Mouse (Mus musculus): ENCODE data around the gene Ldlr. TPM values are rescaled to one million over a fixed set of nuclear protein-coding genes. Genes with fewer than 3 reads are reported as not detected.
"Not testable (repeated sequence)": the region's sequence is repeated elsewhere in the genome, so short reads cannot be mapped to it uniquely, and the experiment has no call there.

The Ldlr gene
- polyA plus RNA-seq, 1 experiment from 2014 or later = 32.1 TPM

DNA sequence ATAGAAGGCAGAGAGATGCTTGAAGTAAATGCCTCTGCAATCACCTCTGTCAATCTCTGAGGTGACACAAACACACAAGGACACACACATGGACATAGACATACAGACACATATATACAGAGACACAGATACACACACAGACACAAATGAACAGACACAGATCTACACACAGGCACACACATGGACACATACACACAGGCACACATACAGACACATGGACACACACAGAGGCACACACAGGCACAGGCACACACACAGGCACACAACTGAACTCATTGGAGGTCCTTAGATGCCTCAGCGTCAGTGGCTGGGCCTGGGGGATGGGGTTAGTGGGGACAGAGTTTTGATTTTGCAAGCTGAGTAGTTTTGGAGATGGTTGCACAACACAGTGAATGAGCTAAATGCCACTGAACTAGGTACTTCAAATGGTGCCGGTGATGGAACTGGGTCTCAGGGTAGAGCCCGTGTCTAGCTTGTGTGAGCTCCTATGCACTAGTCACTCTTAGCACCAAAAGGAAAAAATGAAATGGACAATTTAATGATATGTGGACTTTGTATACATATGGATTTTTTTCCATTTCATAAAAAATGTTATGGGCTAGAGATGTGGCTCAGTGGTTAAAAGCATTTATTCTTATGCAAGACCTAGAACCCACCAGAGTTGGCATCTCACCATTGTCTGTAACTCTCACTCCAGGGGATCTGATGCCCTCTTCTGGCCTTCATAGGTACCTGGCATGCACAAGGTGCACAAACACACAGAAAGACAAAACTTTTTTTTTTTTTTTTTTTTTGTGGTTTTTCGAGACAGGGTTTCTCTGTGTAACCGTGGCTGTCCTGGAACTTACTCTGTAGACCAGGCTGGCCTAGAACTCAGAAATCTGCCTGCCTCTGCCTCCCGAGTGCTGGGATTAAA, 41.1 kb downstream of the Ldlr start:
- no peak for ATAC-seq (ENCODE audit: low FRiP score)
- Histone ChIP-seq H3K4me1 (peaks cover 23% of the 10 kb centered on the region), H3K9ac (no peak overlapping the region), H3K36me3 (no peaks in the 10 kb centered on the region), H3K27ac (no peak overlapping the region), H3K4me2 (replicated peaks) (no peak overlapping the region), H3K9me3 (replicated peaks) (no peaks in the 10 kb centered on the region), H3K4me3 (no peak overlapping the region), H3K27me3 (no peaks in the 10 kb centered on the region)
- WGBS = 95% methylated on average over 6 of the region's 6 CpGs

DNA sequence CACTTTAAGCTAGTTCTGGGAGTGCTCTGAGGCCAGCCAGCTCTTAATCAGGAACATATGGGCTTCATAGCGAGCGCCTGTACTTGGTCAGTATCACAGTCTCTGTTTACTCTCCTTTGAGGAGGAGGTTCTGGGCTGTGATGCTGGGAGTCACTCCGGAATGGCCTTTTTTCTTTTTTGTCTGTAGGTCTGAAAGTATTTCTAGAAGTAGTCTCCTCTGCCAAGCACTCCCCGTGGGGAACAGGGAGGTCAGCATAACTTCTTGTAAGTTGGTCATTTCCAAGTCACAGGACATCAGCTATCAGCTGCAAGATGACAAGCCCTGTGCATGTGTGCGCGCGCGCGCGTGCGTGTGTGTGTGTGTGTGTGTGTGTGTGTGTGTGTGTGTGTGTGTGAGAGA, 44.6 kb downstream of the Ldlr start:
- Histone ChIP-seq H3K4me2 (replicated peaks) (0 out of 2 replicates have a peak overlapping the region, but pooled peaks have one; percentile 8), H3K9me3 (replicated peaks) (no peaks in the 10 kb centered on the region), H3K4me1 (peaks cover 20% of the 10 kb centered on the region), H3K27ac (peak overlapping the region; percentile 66; the same call in 1 of the 2 replicates), H3K36me3 (no peaks in the 10 kb centered on the region), H3K4me3 (no peak overlapping the region), H3K9ac (no peak overlapping the region), H3K27me3 (no peaks in the 10 kb centered on the region)
- no peak for ATAC-seq (ENCODE audit: low FRiP score)
- 65% methylated on average over 11 of the region's 11 CpGs for WGBS

DNA sequence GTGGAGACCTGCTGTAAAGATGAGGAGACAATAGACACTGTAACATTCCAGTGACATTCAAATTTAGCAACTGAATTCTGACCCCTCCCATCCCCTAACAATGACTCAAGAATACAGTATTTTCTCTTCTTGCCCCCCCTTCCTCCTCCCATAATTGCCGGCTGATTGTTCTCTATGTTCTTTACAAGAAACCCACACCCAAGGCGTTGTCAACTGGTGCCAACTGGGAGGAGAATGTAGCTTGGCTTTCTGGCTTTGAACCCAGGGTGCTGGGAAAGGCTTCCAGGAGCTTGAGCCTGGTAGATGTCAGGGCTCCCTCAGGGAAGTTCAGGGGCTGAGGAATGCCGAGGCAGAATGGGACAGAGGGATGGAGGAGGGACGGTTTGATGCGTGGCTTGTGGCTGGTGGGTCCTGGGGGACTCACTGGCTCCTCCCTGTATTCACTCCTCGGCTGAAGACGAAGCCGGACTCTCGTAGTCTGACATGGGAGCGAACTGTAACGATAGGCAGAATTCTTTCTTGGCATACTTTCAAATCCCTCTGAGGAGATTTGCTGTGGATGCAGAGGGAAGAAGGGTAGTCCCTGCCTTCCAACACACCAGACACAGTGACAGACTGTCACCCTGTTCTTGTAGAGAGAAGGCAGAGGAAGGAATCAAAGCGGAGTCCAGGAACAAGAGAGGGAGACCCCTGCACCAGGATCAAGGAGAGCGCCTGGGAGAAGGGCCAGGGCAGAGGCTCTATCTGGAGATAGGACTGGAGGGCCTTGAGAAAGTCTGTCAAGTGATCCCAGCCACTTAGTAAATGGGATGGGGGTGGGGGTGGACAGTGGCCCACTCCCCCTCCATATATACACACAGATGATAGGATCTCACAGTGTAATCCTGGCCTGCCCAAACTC, 45.5 kb downstream of the Ldlr start:
- Histone ChIP-seq H3K36me3 (no peaks in the 10 kb centered on the region), H3K27me3 (no peaks in the 10 kb centered on the region), H3K9ac (no peak overlapping the region), H3K9me3 (replicated peaks) (no peaks in the 10 kb centered on the region), H3K4me2 (replicated peaks) (0 out of 2 replicates have a peak overlapping the region, but pooled peaks have one; percentile 8), H3K4me1 (peaks cover 20% of the 10 kb centered on the region), H3K4me3 (no peak overlapping the region), H3K27ac (peak overlapping the region; percentile 66; the same call in 1 of the 2 replicates)
- ATAC-seq (ENCODE audit: low FRiP score) = no peak
- 32% methylated on average over 13 of the region's 13 CpGs for WGBS

DNA sequence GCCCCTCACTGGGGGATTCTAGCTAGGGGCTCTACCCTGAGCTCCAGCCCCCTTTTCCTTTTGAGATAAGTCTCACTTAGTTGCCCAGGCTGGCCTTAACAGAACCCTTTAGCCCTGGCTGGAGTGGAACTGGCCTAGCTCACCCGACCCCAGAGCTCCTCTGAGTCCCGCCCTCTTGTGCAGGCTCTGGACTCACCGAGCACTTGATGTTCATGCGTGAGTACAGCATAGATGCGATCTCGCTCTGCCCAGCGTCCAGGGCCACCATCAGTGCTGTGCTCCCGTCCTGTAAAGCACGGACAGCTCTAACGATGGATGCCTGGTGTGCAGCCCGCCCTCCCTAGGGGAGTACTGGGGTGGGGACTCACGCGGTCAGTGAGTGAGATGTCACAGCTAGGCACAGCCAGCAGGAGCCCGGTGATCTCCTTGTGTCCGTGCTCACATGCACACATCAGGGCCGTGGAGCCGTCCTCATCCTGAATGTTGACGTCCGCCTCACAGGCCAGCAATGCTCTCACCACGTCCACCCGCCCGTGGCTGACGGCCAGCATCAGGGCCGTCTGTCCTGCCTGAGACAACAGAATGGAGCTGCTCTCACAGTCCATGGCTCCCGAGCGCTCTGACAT, 46.4 kb downstream of the Ldlr start:
- no peak overlapping the region for H3K9ac ChIP-seq
- H3K27ac ChIP-seq = no peak overlapping the region
- ATAC-seq (ENCODE audit: low FRiP score) = no peak
- 70% methylated on average over 26 of the region's 26 CpGs for WGBS
- no peak overlapping the region for H3K4me3 ChIP-seq
- H3K4me1 ChIP-seq = peaks cover 20% of the 10 kb centered on the region
- H3K36me3 ChIP-seq = no peaks in the 10 kb centered on the region
- H3K9me3 ChIP-seq (replicated peaks) = no peaks in the 10 kb centered on the region
- no peaks in the 10 kb centered on the region for H3K27me3 ChIP-seq
- no peak overlapping the region for H3K4me2 ChIP-seq (replicated peaks)

DNA sequence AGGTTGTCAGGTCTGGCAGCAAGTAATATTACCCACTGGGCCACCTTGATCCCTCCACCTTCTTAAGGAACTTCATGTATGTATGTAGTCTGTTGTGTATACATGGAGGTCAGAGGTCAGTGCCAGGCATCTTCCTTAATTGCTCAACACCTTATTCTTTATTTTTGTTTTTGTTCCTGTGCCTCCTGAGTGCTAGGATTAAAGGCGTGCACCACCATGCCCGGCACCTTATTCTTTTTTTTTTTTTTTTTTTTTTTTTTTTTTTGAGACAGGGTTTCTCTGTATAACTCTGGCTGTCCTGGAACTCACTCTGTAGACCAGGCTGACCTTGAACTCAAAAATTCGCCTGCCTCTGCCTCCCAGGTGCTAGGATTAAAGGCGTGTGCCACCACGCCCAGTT, 50.1 kb downstream of the Ldlr start:
- H3K27me3 ChIP-seq; H3K4me2 ChIP-seq (replicated peaks); H3K4me3 ChIP-seq; H3K9me3 ChIP-seq (replicated peaks); H3K27ac ChIP-seq; ATAC-seq (ENCODE audit: low FRiP score); H3K9ac ChIP-seq: not testable (repeated sequence)
- WGBS = 89% methylated on average over 5 of the region's 5 CpGs
- Histone ChIP-seq H3K4me1 (peaks cover 12% of the 10 kb centered on the region), H3K36me3 (peaks cover 19% of the 10 kb centered on the region)

DNA sequence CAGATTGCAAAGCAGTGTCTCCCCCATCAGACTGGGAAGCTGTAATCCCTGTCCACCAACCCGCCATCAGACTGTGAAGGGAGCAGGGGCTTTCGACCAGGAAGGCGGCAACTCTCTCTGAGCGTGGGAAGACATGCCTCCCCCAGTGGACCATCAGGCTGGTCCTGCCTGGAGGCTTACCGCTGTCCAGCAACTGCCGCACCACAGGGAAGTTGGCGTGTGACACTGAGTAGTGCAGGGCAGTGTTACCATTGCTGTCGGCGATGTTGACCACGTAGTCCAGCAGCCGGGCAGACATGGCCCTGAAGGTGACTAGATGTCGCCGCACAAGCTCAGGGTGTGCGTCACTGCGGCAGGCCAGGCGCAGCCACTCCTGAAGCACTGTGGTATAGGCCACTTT, 51.1 kb downstream of the Ldlr start:
- 0 out of 2 replicates have a peak, but pooled peaks cover 4% of the 10 kb centered on the region for H3K4me1 ChIP-seq
- no peak overlapping the region for H3K4me2 ChIP-seq (replicated peaks)
- H3K27me3 ChIP-seq = no peaks in the 10 kb centered on the region
- H3K27ac ChIP-seq = no peak overlapping the region
- no peak overlapping the region for H3K9ac ChIP-seq
- no peaks in the 10 kb centered on the region for H3K9me3 ChIP-seq (replicated peaks)
- H3K4me3 ChIP-seq = no peak overlapping the region
- H3K36me3 ChIP-seq = peaks cover 21% of the 10 kb centered on the region
- WGBS = 90% methylated on average over 16 of the region's 16 CpGs
- ATAC-seq (ENCODE audit: low FRiP score) = no peak

DNA sequence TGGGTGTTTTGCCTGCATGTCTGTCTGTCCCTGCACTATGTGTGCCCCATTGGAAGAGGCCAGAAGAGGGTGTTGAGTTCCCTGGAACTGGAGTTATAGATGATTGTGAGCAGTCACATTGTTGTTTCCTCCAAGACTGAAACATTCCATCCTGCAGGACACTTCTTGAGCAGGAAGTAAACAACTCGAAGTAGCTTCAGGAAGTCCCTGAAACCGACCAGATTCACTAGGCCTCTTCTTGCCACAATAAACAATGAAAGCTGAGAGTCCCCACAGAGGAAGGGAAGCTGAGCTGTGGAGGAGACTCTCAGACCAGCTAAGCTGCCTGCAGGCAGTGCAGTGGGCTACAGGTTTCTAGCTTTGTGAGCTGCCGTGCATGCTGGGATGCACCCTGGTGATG, 54.4 kb downstream of the Ldlr start:
- Histone ChIP-seq H3K27ac (no peak overlapping the region), H3K4me1 (no peaks in the 10 kb centered on the region), H3K27me3 (no peaks in the 10 kb centered on the region), H3K4me2 (replicated peaks) (no peak overlapping the region), H3K9me3 (replicated peaks) (no peaks in the 10 kb centered on the region), H3K36me3 (peaks cover 28% of the 10 kb centered on the region), H3K4me3 (no peak overlapping the region), H3K9ac (no peak overlapping the region)
- ATAC-seq (ENCODE audit: low FRiP score) = no peak
- WGBS = 86% methylated on average over 3 of the region's 3 CpGs

DNA sequence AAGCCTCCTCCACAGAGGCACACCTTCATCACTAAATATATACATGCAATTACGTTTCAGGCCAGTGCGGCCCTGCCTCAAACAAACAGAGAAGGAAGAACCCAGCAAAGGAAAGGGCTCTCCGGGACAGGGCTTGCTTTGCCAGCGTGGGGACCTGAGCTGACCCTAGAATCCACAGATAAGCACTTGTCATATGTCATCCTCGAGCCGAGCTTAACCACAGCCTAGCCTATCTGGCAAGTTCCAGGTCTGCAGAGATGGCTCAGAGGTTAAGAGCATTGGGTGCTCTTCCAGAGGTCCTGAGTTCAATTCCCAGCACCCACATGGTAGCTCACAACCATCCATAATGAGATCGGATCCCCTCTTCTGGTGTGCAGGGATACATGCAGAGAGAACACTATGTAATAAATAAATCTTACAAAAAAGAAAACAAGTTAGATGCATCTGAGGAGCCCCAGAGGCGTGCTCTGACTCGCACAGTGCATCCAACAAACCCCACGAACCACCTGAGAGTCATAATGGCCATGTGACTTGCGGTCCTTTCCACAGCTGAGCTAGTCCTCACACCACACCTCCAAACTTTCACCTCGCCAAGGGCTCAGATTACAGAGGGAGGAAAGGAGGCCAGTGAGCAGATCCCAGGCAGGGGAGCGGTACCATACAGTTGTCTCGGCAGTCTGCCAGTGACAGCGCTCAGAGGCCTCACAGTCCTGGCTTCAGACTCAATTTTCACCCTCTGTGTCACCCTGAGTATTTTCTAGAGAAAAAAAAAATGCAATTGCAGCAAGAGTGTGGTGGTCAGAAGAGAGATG, 58.6 kb downstream of the Ldlr start:
- WGBS = 84% methylated on average over 15 of the region's 15 CpGs
- peaks cover 29% of the 10 kb centered on the region for H3K36me3 ChIP-seq
- H3K9me3 ChIP-seq (replicated peaks) = no peaks in the 10 kb centered on the region
- H3K4me1 ChIP-seq = no peaks in the 10 kb centered on the region
- H3K9ac ChIP-seq = no peak overlapping the region
- no peak for ATAC-seq (ENCODE audit: low FRiP score)
- H3K27ac ChIP-seq = no peak overlapping the region
- no peaks in the 10 kb centered on the region for H3K27me3 ChIP-seq
- no peak overlapping the region for H3K4me2 ChIP-seq (replicated peaks)
- H3K4me3 ChIP-seq = no peak overlapping the region

DNA sequence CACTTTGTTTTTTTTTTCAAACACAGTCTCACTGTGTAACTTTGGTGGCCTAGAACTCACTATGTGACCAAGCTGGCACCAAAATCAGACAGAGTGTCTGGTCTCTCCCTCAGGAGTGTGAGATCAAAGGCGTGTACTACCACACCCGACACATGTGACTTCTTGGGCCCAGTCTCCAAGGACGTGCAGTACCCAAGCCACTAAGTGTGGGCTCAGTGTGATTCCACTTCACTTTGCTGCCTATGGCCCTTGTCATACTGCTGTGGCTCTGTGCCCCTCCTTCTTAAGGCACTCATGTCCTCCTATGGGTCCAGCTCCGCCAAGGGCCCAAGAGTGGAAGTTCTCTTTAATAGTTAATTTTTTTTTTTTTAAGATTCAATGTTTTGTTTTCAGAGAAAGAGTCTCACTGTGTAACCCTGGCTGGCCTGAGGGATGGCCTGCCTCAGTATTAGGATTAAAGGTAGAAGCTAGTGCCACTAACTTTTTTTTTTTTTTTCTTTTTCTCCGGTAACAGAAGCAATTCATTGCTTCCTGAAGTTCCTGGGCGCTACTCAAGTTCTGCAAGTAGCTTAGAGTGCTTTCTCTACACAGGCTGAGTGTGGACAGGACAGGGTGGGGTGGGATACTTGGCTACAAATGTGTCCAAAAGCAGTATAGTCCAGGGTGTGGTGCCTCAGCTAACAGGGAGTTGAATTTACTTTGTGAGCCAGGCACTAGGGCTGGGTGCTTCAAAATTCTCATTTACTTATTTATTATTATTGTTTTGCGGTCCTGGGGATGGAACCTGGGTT, 61.4 kb downstream of the Ldlr start:
- no peak overlapping the region for H3K27ac ChIP-seq
- no peak for ATAC-seq (ENCODE audit: low FRiP score)
- no peaks in the 10 kb centered on the region for H3K27me3 ChIP-seq
- no peak overlapping the region for H3K4me3 ChIP-seq
- H3K36me3 ChIP-seq = peaks cover 14% of the 10 kb centered on the region
- H3K4me1 ChIP-seq = 0 out of 2 replicates have a peak, but pooled peaks cover 2% of the 10 kb centered on the region
- WGBS = 92% methylated on average over 7 of the region's 7 CpGs
- no peak overlapping the region for H3K4me2 ChIP-seq (replicated peaks)
- no peak overlapping the region for H3K9ac ChIP-seq
- no peaks in the 10 kb centered on the region for H3K9me3 ChIP-seq (replicated peaks)

DNA sequence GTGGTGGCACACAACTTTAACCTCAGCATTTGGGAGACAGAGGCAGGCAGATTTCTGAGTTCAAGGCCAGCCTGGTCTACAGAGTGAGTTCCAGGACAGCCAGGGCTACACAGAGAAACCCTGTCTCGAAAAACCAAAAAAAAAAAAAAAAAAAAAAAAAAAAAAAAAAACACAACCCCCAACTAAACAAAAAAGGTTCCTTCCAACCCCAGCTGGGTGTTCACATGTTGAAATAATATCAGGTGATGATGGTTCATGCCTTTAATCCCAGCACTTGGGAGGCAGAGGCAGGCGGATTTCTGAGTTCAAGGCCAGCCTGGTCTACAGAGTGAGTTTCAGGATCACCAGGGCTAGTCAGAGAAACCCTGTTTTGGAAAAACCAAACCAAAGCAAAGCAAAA, 63.0 kb downstream of the Ldlr start:
- ATAC-seq (ENCODE audit: low FRiP score); H3K27ac ChIP-seq; H3K9ac ChIP-seq; H3K9me3 ChIP-seq (replicated peaks); H3K4me2 ChIP-seq (replicated peaks); H3K4me1 ChIP-seq; H3K36me3 ChIP-seq; H3K4me3 ChIP-seq; H3K27me3 ChIP-seq: not testable (repeated sequence)
- WGBS = 78% methylated on average over 2 of the region's 2 CpGs

DNA sequence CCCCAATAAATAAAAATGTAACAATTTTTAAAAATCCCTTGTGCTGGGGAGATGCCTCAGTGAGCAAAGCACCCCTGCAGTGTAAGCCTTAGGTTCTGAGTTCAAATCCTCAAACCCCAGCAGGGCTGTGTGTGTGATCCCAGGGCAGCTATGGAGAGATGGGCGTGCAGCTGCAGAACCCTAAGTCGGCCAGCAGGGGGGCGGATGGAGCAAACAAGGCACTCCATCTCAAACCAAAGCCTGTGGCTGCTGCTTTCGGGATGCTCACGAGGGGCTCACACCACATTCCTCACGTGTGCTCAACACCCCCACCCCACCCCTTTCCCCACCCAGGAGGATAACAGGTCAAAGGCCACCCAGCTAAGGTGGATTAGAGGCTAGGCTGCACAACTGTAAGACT, 63.6 kb downstream of the Ldlr start:
- H3K4me3 ChIP-seq = no peak overlapping the region
- peak; percentile 38; the same call in 1 of the 2 replicates for ATAC-seq (ENCODE audit: low FRiP score)
- 0 out of 2 replicates have a peak, but pooled peaks cover 2% of the 10 kb centered on the region for H3K4me1 ChIP-seq
- 0 out of 2 replicates have a peak, but pooled peaks cover 9% of the 10 kb centered on the region for H3K36me3 ChIP-seq
- no peak overlapping the region for H3K4me2 ChIP-seq (replicated peaks)
- no peak overlapping the region for H3K9ac ChIP-seq
- H3K27me3 ChIP-seq = no peaks in the 10 kb centered on the region
- H3K9me3 ChIP-seq (replicated peaks) = no peaks in the 10 kb centered on the region
- WGBS = 9% methylated on average over 6 of the region's 6 CpGs
- H3K27ac ChIP-seq = no peak overlapping the region

All from hindbrain, embryonic 12.5 days (tissue).